Mouse (Mus musculus): ENCODE measurements around the gene Qrfpr.

DNA sequence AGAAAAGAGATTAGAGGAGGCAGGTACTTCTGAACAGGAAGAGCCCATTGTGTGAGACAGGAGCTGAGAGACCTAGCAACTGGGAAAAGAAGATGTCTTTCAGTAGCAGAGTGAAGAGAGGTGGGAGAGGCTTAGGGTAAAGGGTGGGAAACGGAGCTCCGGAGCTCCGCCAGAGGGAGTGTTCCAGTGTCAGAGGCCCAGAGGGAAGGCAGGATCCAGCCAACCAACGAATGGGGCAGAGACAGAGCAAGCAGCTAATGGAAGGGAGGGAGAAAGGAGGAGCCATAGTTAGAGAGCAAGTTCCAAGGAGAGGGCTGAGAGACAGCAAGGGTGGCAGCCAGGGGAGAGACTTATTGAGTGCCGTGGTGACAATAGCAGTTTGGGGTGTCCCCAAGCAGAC, 66.8 kb downstream of the Qrfpr start:
- TF ChIP-seq CTCF (IDR thresholded peaks at IDR 0.05; ENCODE audit: control insufficient read depth, insufficient read depth, insufficient read length) (no peak), USF1 (IDR thresholded peaks at IDR 0.05; ENCODE audit: low read depth) (no peak), MAX (IDR thresholded peaks at IDR 0.05) (no peak)
